ENCODE assay signal across 8 mouse cellular contexts in genomic region chr17:65611721-65612120, GRCm38 (mm10). TPM values are rescaled to one million over a fixed set of nuclear protein-coding genes. Genes with fewer than 3 reads are reported as not detected.
DNase-seq lines count a peak whose midpoint lies in the region; ATAC-seq lines count a peak whose summit lies in the region.
"Had no signal": no experiment of that assay in that cellular context is flagged by ENCODE, and none has a peak within 500 bp of the region (broad histone marks: within the 10 kb centered on the region; RNA-seq: fewer than 3 reads in every experiment).

No protein-coding gene starts in this region.

- no peak for ATAC-seq in lung, embryonic 16.5 days (ENCODE audit: low read depth)
- ATAC-seq in embryonic facial prominence, embryonic 14.5 days (ENCODE audit: low read depth), result no peak
- no peak for ATAC-seq in limb, embryonic 12.5 days (ENCODE audit: insufficient number of reproducible peaks, insufficient read depth, low FRiP score, low TSS enrichment, low read depth)
- ATAC-seq in stomach, embryonic 15.5 days (ENCODE audit: insufficient read depth, low FRiP score, low read depth), result no peak

- no peak for DNase-seq in lung, adult 18-20 months
- no peak for DNase-seq in embryonic facial prominence, embryonic 14.5 days (ENCODE audit: low spot score)
- DNase-seq in left cerebral cortex, postnatal 25 days (ENCODE audit: low spot score in 2 of 2), result no peak
- DNase-seq in spleen, postnatal 36 days (ENCODE audit: low spot score in 2 of 2), result no peak
- DNase-seq: cerebellum, postnatal 36 days had no signal

- 1% methylated on average over 4 of the region's 4 CpGs for WGBS in lung, embryonic 16.5 days
- WGBS in embryonic facial prominence, embryonic 14.5 days, result 7% methylated on average over 4 of the region's 4 CpGs
- 7% methylated on average over 4 of the region's 4 CpGs for WGBS in limb, embryonic 12.5 days
- 5% methylated on average over 4 of the region's 4 CpGs for WGBS in stomach, embryonic 15.5 days

- peak overlapping the region; percentile 42 for H3K9ac ChIP-seq in lung, embryonic 16.5 days (ENCODE audit: low read length)
- peak overlapping the region; percentile 96; the same call in 1 of the 2 replicates for H3K9ac ChIP-seq in embryonic facial prominence, embryonic 14.5 days (ENCODE audit: low read depth, low read length)
- H3K9ac ChIP-seq in limb, embryonic 12.5 days (replicated peaks), result 0 out of 2 replicates have a peak overlapping the region, but pooled peaks have one; percentile 12
- no peak overlapping the region for H3K9ac ChIP-seq in stomach, embryonic 15.5 days

- no peak overlapping the region for H3K27ac ChIP-seq in lung, embryonic 16.5 days (ENCODE audit: low read length)
- no peak overlapping the region for H3K27ac ChIP-seq in embryonic facial prominence, embryonic 14.5 days (replicated peaks; ENCODE audit: low read depth, low read length)
- no peak overlapping the region for H3K27ac ChIP-seq in limb, embryonic 12.5 days
- no peak overlapping the region for H3K27ac ChIP-seq in stomach, embryonic 15.5 days

- no peaks in the 10 kb centered on the region for H3K27me3 ChIP-seq in lung, embryonic 16.5 days (ENCODE audit: control insufficient read depth, insufficient read depth, low read depth, low read length)
- H3K27me3 ChIP-seq in embryonic facial prominence, embryonic 14.5 days (replicated peaks; ENCODE audit: control insufficient read depth, insufficient read depth, low read length), result no peaks in the 10 kb centered on the region
- no peaks in the 10 kb centered on the region for H3K27me3 ChIP-seq in limb, embryonic 12.5 days
- no peaks in the 10 kb centered on the region for H3K27me3 ChIP-seq in stomach, embryonic 15.5 days (replicated peaks)

- H3K9me3 ChIP-seq in lung, embryonic 16.5 days (ENCODE audit: control insufficient read depth, low read length), result no peaks in the 10 kb centered on the region
- H3K9me3 ChIP-seq in embryonic facial prominence, embryonic 14.5 days (ENCODE audit: control insufficient read depth, low read length), result no peaks in the 10 kb centered on the region
- no peaks in the 10 kb centered on the region for H3K9me3 ChIP-seq in limb, embryonic 12.5 days
- H3K9me3 ChIP-seq in stomach, embryonic 15.5 days, result no peaks in the 10 kb centered on the region

- H3K36me3 ChIP-seq in lung, embryonic 16.5 days (ENCODE audit: control insufficient read depth, insufficient read depth, low read length), result 0 out of 2 replicates have a peak, but pooled peaks cover 3% of the 10 kb centered on the region
- no peaks in the 10 kb centered on the region; the same call in 1 of the 2 replicates for H3K36me3 ChIP-seq in embryonic facial prominence, embryonic 14.5 days (ENCODE audit: control insufficient read depth, insufficient read depth, low read length)
- no peaks in the 10 kb centered on the region for H3K36me3 ChIP-seq in limb, embryonic 12.5 days
- H3K36me3 ChIP-seq in stomach, embryonic 15.5 days, result no peaks in the 10 kb centered on the region

- intact Hi-C loops in left cerebral cortex, postnatal 25 days (cut with DNase I), result loop anchor here (5.0 kb wide), 2 partner anchors 91 to 171 kb away; partner anchors contain the start of gene Ppp4r1

- peaks cover 27% of the 10 kb centered on the region for H3K4me1 ChIP-seq in lung, embryonic 16.5 days (replicated peaks; ENCODE audit: control insufficient read depth, insufficient read depth, low read length)
- peaks cover 24% of the 10 kb centered on the region for H3K4me1 ChIP-seq in embryonic facial prominence, embryonic 14.5 days (ENCODE audit: control insufficient read depth, insufficient read depth, low read length)
- H3K4me1 ChIP-seq in limb, embryonic 12.5 days (replicated peaks), result peaks cover 42% of the 10 kb centered on the region
- H3K4me1 ChIP-seq in stomach, embryonic 15.5 days, result peaks cover 17% of the 10 kb centered on the region

- H3K4me3 ChIP-seq in lung, embryonic 16.5 days (ENCODE audit: low read length), result peak overlapping the region; percentile 66
- H3K4me3 ChIP-seq in embryonic facial prominence, embryonic 14.5 days (ENCODE audit: low read depth, low read length), result peak overlapping the region; percentile 92
- H3K4me3 ChIP-seq in limb, embryonic 12.5 days (replicated peaks), result peak overlapping the region; percentile 98
- peak overlapping the region; percentile 86 for H3K4me3 ChIP-seq in stomach, embryonic 15.5 days (replicated peaks)

- H3K4me2 ChIP-seq in lung, embryonic 16.5 days (ENCODE audit: low read depth, low read length), result peak overlapping the region; percentile 75
- peak overlapping the region; percentile 77 for H3K4me2 ChIP-seq in embryonic facial prominence, embryonic 14.5 days (ENCODE audit: low read depth, low read length)
- peak overlapping the region; percentile 64 for H3K4me2 ChIP-seq in limb, embryonic 12.5 days
- peak overlapping the region; percentile 58 for H3K4me2 ChIP-seq in stomach, embryonic 15.5 days

RNA-seq across cellular contexts. Expression of gene Vapa, which starts 1.6 kb away (rescaled TPM):
- polyA plus RNA-seq in lung, embryonic 16.5 days (2015; fragmentation: Nextera tagmentation; extraction: Ambion mirVana), result 174 and 178 TPM in 2 replicates
- 203 and 215 TPM in 2 replicates for polyA plus RNA-seq in embryonic facial prominence, embryonic 14.5 days (2014; fragmentation: Nextera tagmentation; extraction: Ambion mirVana)
- polyA plus RNA-seq in limb, embryonic 12.5 days (2016; fragmentation: Nextera tagmentation; extraction: Ambion mirVana), result 201 and 202 TPM in 2 replicates
- polyA plus RNA-seq in stomach, embryonic 15.5 days (2015; fragmentation: Nextera tagmentation; extraction: Ambion mirVana), result 204 and 207 TPM in 2 replicates
- 100 to 1,000 TPM; 162 to 181 TPM for total RNA-seq in left cerebral cortex, postnatal 25 days (2021)

RNA-seq across cellular contexts. Expression of gene Txndc2, which starts 30.2 kb away (rescaled TPM):
- polyA plus RNA-seq in lung, embryonic 16.5 days (2015; fragmentation: Nextera tagmentation; extraction: Ambion mirVana), result not detected in 2 replicates
- polyA plus RNA-seq in embryonic facial prominence, embryonic 14.5 days (2014; fragmentation: Nextera tagmentation; extraction: Ambion mirVana), result 0.14 TPM in 1 of 2 replicates, not detected in the other
- polyA plus RNA-seq in limb, embryonic 12.5 days (2016; fragmentation: Nextera tagmentation; extraction: Ambion mirVana), result 0.15 TPM in 1 of 2 replicates, not detected in the other
- polyA plus RNA-seq in stomach, embryonic 15.5 days (2015; fragmentation: Nextera tagmentation; extraction: Ambion mirVana), result not detected in 2 replicates
- not detected for total RNA-seq in left cerebral cortex, postnatal 25 days (2021)
